ENCODE assay signal across 17 mouse cellular contexts in genomic region chr14:99295606-99296341, GRCm38 (mm10). TPM values are rescaled to one million over a fixed set of nuclear protein-coding genes. Genes with fewer than 3 reads are reported as not detected.
DNase-seq lines count a peak whose midpoint lies in the region; ATAC-seq and TF ChIP-seq lines count a peak whose summit lies in the region.
"Had no signal": no experiment of that assay in that cellular context is flagged by ENCODE, and none has a peak within 500 bp of the region (broad histone marks: within the 10 kb centered on the region; RNA-seq: fewer than 3 reads in every experiment).

No protein-coding gene starts in this region.

- H3K36me3 ChIP-seq in heart, embryonic 12.5 days: no peaks in the 10 kb centered on the region
- H3K36me3 ChIP-seq in ES-Bruce4 (ENCODE audit: control insufficient read depth, insufficient read depth, low read length, poor library complexity, severe bottlenecking) (peaks cover 7% of the 10 kb centered on the region), myocyte (ENCODE audit: control insufficient read depth, insufficient read depth) (no peaks in the 10 kb centered on the region)
- no peaks in the 10 kb centered on the region for H3K36me3 ChIP-seq in kidney, embryonic 15.5 days
- H3K36me3 ChIP-seq: embryonic facial prominence, embryonic 15.5 days; forebrain, embryonic 12.5 days; limb, embryonic 13.5 days had no signal

- H3ac ChIP-seq in myocyte (ENCODE audit: control insufficient read depth, insufficient read length): no peak overlapping the region

- DNase-seq in heart, postnatal 14 days: no peak
- peak; percentile 49 for DNase-seq in 3134 (ENCODE audit: extremely low read depth, insufficient read length, low spot score)
- no peak for DNase-seq in left cerebral cortex, adult 11 months (ENCODE audit: low spot score)
- DNase-seq: cerebellum, adult 9-10 months; gastrocnemius, postnatal 36 days; heart, postnatal 10 days; midbrain, embryonic 14.5 days; thymus, postnatal 36 days had no signal

- no peak for TF ChIP-seq EP300 in ES-Bruce4 (IDR thresholded peaks at IDR 0.05; ENCODE audit: insufficient read depth, low read depth, low read length)

- H3K27me3 ChIP-seq in heart, embryonic 12.5 days (replicated peaks): peaks cover 8% of the 10 kb centered on the region; the same call in 1 of the 2 replicates
- no peaks in the 10 kb centered on the region for H3K27me3 ChIP-seq in ES-Bruce4 (ENCODE audit: control insufficient read depth, insufficient read depth, low read length, poor library complexity, severe bottlenecking)
- H3K27me3 ChIP-seq in myocyte (ENCODE audit: control insufficient read depth, insufficient read depth, insufficient read length): no peaks in the 10 kb centered on the region
- peaks cover 37% of the 10 kb centered on the region for H3K27me3 ChIP-seq in kidney, embryonic 15.5 days
- H3K27me3 ChIP-seq: embryonic facial prominence, embryonic 15.5 days; Patski had no signal

- H3K9ac ChIP-seq in heart, embryonic 12.5 days: no peak overlapping the region
- peak overlapping the region; percentile 71 for H3K9ac ChIP-seq in ES-Bruce4 (ENCODE audit: low read depth, poor library complexity, severe bottlenecking)
- no peak overlapping the region for H3K9ac ChIP-seq in kidney, embryonic 15.5 days
- H3K9ac ChIP-seq: embryonic facial prominence, embryonic 15.5 days; forebrain, embryonic 12.5 days; limb, embryonic 13.5 days had no signal

- no peak overlapping the region for H3K4me3 ChIP-seq in heart, embryonic 12.5 days
- H3K4me3 ChIP-seq in ES-Bruce4 (ENCODE audit: low read depth, low read length) (no peak overlapping the region), myocyte (no peak overlapping the region)
- H3K4me3 ChIP-seq in kidney, embryonic 15.5 days (replicated peaks): no peak overlapping the region
- H3K4me3 ChIP-seq: embryonic facial prominence, embryonic 15.5 days; forebrain, embryonic 12.5 days; layer of hippocampus, adult 2 months; limb, embryonic 13.5 days had no signal

- no peak for TF ChIP-seq CTCF in ES-Bruce4 (IDR thresholded peaks at IDR 0.05; ENCODE audit: low read depth, low read length)

- H3K4me1 ChIP-seq in heart, embryonic 12.5 days (replicated peaks): peaks cover 9% of the 10 kb centered on the region
- H3K4me1 ChIP-seq in ES-Bruce4 (ENCODE audit: control insufficient read depth, insufficient read depth, low read length): peaks cover 2% of the 10 kb centered on the region
- H3K4me1 ChIP-seq in kidney, embryonic 15.5 days: peaks cover 13% of the 10 kb centered on the region
- H3K4me1 ChIP-seq: embryonic facial prominence, embryonic 15.5 days had no signal

- H3K4me2 ChIP-seq in heart, embryonic 12.5 days: peak overlapping the region; percentile 44
- peak overlapping the region; percentile 77 for H3K4me2 ChIP-seq in myocyte (ENCODE audit: low read depth)
- no peak overlapping the region for H3K4me2 ChIP-seq in kidney, embryonic 15.5 days
- H3K4me2 ChIP-seq: embryonic facial prominence, embryonic 15.5 days; forebrain, embryonic 12.5 days; limb, embryonic 13.5 days had no signal

- TF ChIP-seq POLR2A in ES-Bruce4 (IDR thresholded peaks at IDR 0.05; ENCODE audit: insufficient read depth, low read length) (no peak), myocyte (IDR thresholded peaks at IDR 0.05; ENCODE audit: insufficient read length, low read depth) (no peak)

- no peaks in the 10 kb centered on the region for H3K9me3 ChIP-seq in heart, embryonic 12.5 days (replicated peaks)
- no peaks in the 10 kb centered on the region for H3K9me3 ChIP-seq in ES-Bruce4 (replicated peaks; ENCODE audit: control insufficient read depth, insufficient read depth, low read length, poor library complexity, severe bottlenecking)
- no peaks in the 10 kb centered on the region for H3K9me3 ChIP-seq in kidney, embryonic 15.5 days (replicated peaks)
- H3K9me3 ChIP-seq: embryonic facial prominence, embryonic 15.5 days; forebrain, embryonic 12.5 days; limb, embryonic 13.5 days had no signal

- no peak for ATAC-seq in heart, embryonic 12.5 days (ENCODE audit: insufficient number of reproducible peaks, low FRiP score)
- ATAC-seq in kidney, embryonic 15.5 days (replicated peaks; ENCODE audit: low FRiP score): no peak
- ATAC-seq: Patski had no signal

- H3K27ac ChIP-seq in heart, embryonic 12.5 days (ENCODE audit: poor library complexity, severe bottlenecking): no peak overlapping the region
- no peak overlapping the region for H3K27ac ChIP-seq in ES-Bruce4 (ENCODE audit: insufficient read depth, low read length)
- no peak overlapping the region for H3K27ac ChIP-seq in kidney, embryonic 15.5 days
- H3K27ac ChIP-seq: embryonic facial prominence, embryonic 15.5 days; forebrain, embryonic 12.5 days; layer of hippocampus, adult 2 months; limb, embryonic 13.5 days had no signal

- peaks cover 16% of the 10 kb centered on the region for H3K79me2 ChIP-seq in myocyte (ENCODE audit: control insufficient read depth, insufficient read depth)

- intact Hi-C loops in heart, postnatal 14 days (cut with DNase I): loop anchor here (5.0 to 10.0 kb wide), 2 partner anchors 153 to 599 kb away; no protein-coding TSS in a partner anchor

- 35% methylated on average over 15 of the region's 15 CpGs for WGBS in heart, embryonic 12.5 days
- 54% methylated on average over 15 of the region's 15 CpGs for WGBS in kidney, embryonic 15.5 days

TF ChIP-seq in myocyte, 11 proteins besides CTCF, POLR2A, EP300 and RAD21:
- TF ChIP-seq E2F4 (IDR thresholded peaks at IDR 0.05; ENCODE audit: insufficient read depth): no peak
- no peak for TF ChIP-seq TCF12 (IDR thresholded peaks at IDR 0.05; ENCODE audit: insufficient read depth, poor library complexity, severe bottlenecking)
- no peak for TF ChIP-seq MYOD1 (IDR thresholded peaks at IDR 0.05; ENCODE audit: control insufficient read depth in 1 of 3, insufficient read length in 2 of 3, low read depth in 2 of 3)
- no peak for TF ChIP-seq POLR2AphosphoS2 (IDR thresholded peaks at IDR 0.05; ENCODE audit: insufficient read length, low read depth)
- no peak for TF ChIP-seq SRF (IDR thresholded peaks at IDR 0.05; ENCODE audit: control insufficient read depth, insufficient read length, low read depth)
- TF ChIP-seq MAX (IDR thresholded peaks at IDR 0.05; ENCODE audit: low read depth): no peak
- TF ChIP-seq CEBPB (IDR thresholded peaks at IDR 0.05; ENCODE audit: insufficient read depth, poor library complexity, severe bottlenecking): no peak
- no peak for TF ChIP-seq TCF3 (IDR thresholded peaks at IDR 0.05; ENCODE audit: insufficient read length, low read depth)
- no peak for TF ChIP-seq MYOG (IDR thresholded peaks at IDR 0.05; ENCODE audit: control insufficient read depth in 1 of 3, insufficient read depth in 1 of 3, insufficient read length in 2 of 3, low read depth in 2 of 3)
- no peak for TF ChIP-seq USF1 (IDR thresholded peaks at IDR 0.05; ENCODE audit: low read depth)
- no peak for TF ChIP-seq REST (IDR thresholded peaks at IDR 0.05; ENCODE audit: insufficient read depth, insufficient read length)

RNA-seq across cellular contexts. Expression of gene Klf5, which starts 2.7 kb away (rescaled TPM):
- 2.8 and 2.9 TPM in 2 replicates for polyA plus RNA-seq in heart, embryonic 12.5 days (2016; fragmentation: Nextera tagmentation; extraction: Ambion mirVana)
- total RNA-seq in heart, postnatal 14 days (2021): 1 to 10 TPM; 1.2 to 1.6 TPM
- 122 and 125 TPM in 2 replicates for polyA plus RNA-seq in ES-Bruce4 (2011; ENCODE audit: insufficient read depth, insufficient read length, low read depth, missing spikeins)
- polyA plus RNA-seq in myocyte (2012; fragmentation: generic; extraction: Trizol): 52.0 TPM
- 8.6 and 8.9 TPM in 2 replicates for polyA plus RNA-seq in kidney, embryonic 15.5 days (2015; fragmentation: Nextera tagmentation; extraction: Ambion mirVana)
